29 mouse cellular contexts compared by ENCODE assay signal in the genomic region with DNA sequence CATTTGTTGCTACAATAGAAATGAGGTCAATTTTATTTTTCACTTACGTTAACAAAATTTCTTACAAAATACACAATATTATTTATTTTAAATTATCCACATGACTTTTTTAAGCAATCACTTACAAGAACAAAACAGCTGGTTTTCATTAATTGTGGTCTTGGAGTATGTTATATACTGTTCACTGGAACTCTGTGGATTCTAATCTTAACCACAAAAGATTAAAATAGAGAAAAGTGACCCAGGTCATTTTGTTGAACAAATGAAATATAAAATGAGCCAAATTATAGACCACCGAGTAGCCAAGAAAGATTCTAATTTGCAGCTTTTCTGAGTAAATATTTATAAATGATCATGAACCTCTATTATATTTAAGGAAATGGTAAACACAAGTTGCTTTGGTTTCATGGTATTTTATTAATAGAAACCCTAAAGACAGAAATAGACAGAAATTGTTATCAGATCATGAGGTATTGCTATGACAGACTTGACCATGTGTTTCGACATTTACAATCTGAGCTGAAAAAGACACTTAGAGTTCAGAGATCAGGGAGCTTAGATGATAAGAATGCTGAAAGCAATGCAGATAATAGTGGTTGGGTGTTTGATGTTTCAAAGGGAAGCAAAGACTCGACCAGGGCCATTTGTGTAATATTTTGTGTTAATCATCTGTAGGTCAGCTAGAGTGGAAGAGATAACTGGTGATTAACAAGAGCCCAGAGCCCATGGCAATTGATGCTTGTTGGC. TPM values are rescaled to one million over a fixed set of nuclear protein-coding genes. Genes with fewer than 3 reads are reported as not detected.
DNase-seq lines count a peak whose midpoint lies in the region; ATAC-seq lines count a peak whose summit lies in the region.
"Had no signal": no experiment of that assay in that cellular context is flagged by ENCODE, and none has a peak within 500 bp of the region (broad histone marks: within the 10 kb centered on the region; RNA-seq: fewer than 3 reads in every experiment).

No protein-coding gene starts in this region.

- 46% methylated on average over 4 of the region's 4 CpGs for WGBS in intestine, embryonic 16.5 days
- 49% methylated on average over 4 of the region's 4 CpGs for WGBS in intestine, embryonic 15.5 days
- WGBS in lung, embryonic 15.5 days: 25% methylated on average over 4 of the region's 4 CpGs
- WGBS in midbrain, embryonic 16.5 days: 64% methylated on average over 4 of the region's 4 CpGs

- no peaks in the 10 kb centered on the region for H3K9me3 ChIP-seq in intestine, embryonic 16.5 days (ENCODE audit: control insufficient read depth, low read length)
- H3K9me3 ChIP-seq in intestine, embryonic 15.5 days: no peaks in the 10 kb centered on the region
- H3K9me3 ChIP-seq in lung, embryonic 15.5 days: no peaks in the 10 kb centered on the region
- H3K9me3 ChIP-seq in midbrain, embryonic 16.5 days (replicated peaks; ENCODE audit: control insufficient read depth, low read length, poor library complexity, severe bottlenecking): no peaks in the 10 kb centered on the region
- H3K9me3 ChIP-seq: embryonic facial prominence, embryonic 15.5 days; forebrain, embryonic 15.5 days; G1E; heart, embryonic 12.5 days; heart, embryonic 15.5 days; hindbrain, embryonic 10.5 days; hindbrain, embryonic 13.5 days had no signal

- H3K27ac ChIP-seq in intestine, embryonic 16.5 days (ENCODE audit: low read length): no peak overlapping the region
- no peak overlapping the region for H3K27ac ChIP-seq in intestine, embryonic 15.5 days
- no peak overlapping the region for H3K27ac ChIP-seq in lung, embryonic 15.5 days
- no peak overlapping the region for H3K27ac ChIP-seq in midbrain, embryonic 16.5 days (ENCODE audit: low read length)
- H3K27ac ChIP-seq: embryonic facial prominence, embryonic 15.5 days; forebrain, embryonic 15.5 days; heart, embryonic 15.5 days; hindbrain, embryonic 10.5 days; hindbrain, embryonic 13.5 days had no signal

- no peak for DNase-seq in lung, postnatal 25 days (ENCODE audit: low spot score)
- peak; percentile 42 for DNase-seq in 3T3-L1 (ENCODE audit: low read depth, low spot score)
- peak; percentile 19 for DNase-seq in 416B (ENCODE audit: low read depth)
- no peak for DNase-seq in frontal cortex, postnatal 36 days (ENCODE audit: low spot score in 2 of 2)
- DNase-seq: adrenal gland, adult 8-10 months; adrenal gland, postnatal 25 days; B cell, adult 2 months; cerebellum, adult 11-12 months; cerebellum, adult 8-10 months; cerebellum, postnatal 10 days; cerebellum, postnatal 36 days; embryo, embryonic 11 days; gastrocnemius, postnatal 14 days; heart, adult 18-20 months; heart, postnatal 10 days; heart, postnatal 36 days had no signal

- H3K27me3 ChIP-seq in intestine, embryonic 16.5 days (replicated peaks; ENCODE audit: control insufficient read depth, insufficient read depth, low read length): no peaks in the 10 kb centered on the region
- no peaks in the 10 kb centered on the region for H3K27me3 ChIP-seq in intestine, embryonic 15.5 days (replicated peaks)
- H3K27me3 ChIP-seq in lung, embryonic 15.5 days: no peaks in the 10 kb centered on the region
- H3K27me3 ChIP-seq in midbrain, embryonic 16.5 days (ENCODE audit: control insufficient read depth, insufficient read depth, low read depth, low read length): no peaks in the 10 kb centered on the region
- H3K27me3 ChIP-seq: CH12.LX; embryonic facial prominence, embryonic 15.5 days; forebrain, embryonic 15.5 days; heart, embryonic 12.5 days; heart, embryonic 15.5 days; hindbrain, embryonic 13.5 days had no signal

- no peaks in the 10 kb centered on the region for H3K36me3 ChIP-seq in intestine, embryonic 16.5 days (ENCODE audit: control insufficient read depth, insufficient read depth, low read length)
- no peaks in the 10 kb centered on the region for H3K36me3 ChIP-seq in intestine, embryonic 15.5 days
- no peaks in the 10 kb centered on the region for H3K36me3 ChIP-seq in lung, embryonic 15.5 days
- H3K36me3 ChIP-seq in midbrain, embryonic 16.5 days (ENCODE audit: control insufficient read depth, insufficient read depth, low read length): no peaks in the 10 kb centered on the region
- H3K36me3 ChIP-seq: embryonic facial prominence, embryonic 15.5 days; forebrain, embryonic 15.5 days; heart, embryonic 12.5 days; heart, embryonic 15.5 days; hindbrain, embryonic 13.5 days had no signal

- no peaks in the 10 kb centered on the region for H3K4me1 ChIP-seq in intestine, embryonic 16.5 days (ENCODE audit: control insufficient read depth, insufficient read depth, low read length)
- no peaks in the 10 kb centered on the region for H3K4me1 ChIP-seq in intestine, embryonic 15.5 days (replicated peaks)
- no peaks in the 10 kb centered on the region for H3K4me1 ChIP-seq in lung, embryonic 15.5 days
- no peaks in the 10 kb centered on the region for H3K4me1 ChIP-seq in midbrain, embryonic 16.5 days (ENCODE audit: control insufficient read depth, insufficient read depth, low read length)
- H3K4me1 ChIP-seq: embryonic facial prominence, embryonic 15.5 days; forebrain, embryonic 15.5 days; heart, embryonic 12.5 days; heart, embryonic 15.5 days; hindbrain, embryonic 10.5 days; hindbrain, embryonic 13.5 days had no signal

- ATAC-seq in intestine, embryonic 16.5 days: 0 out of 2 replicates have a peak, but pooled peaks have one; percentile 23
- ATAC-seq in intestine, embryonic 15.5 days: no peak
- peak; percentile 78; the same call in 1 of the 2 replicates for ATAC-seq in lung, embryonic 15.5 days (ENCODE audit: borderline replicate concordance, extremely low read depth, low FRiP score, low TSS enrichment)
- no peak for ATAC-seq in midbrain, embryonic 16.5 days
- ATAC-seq: forebrain, embryonic 15.5 days; hindbrain, embryonic 16.5 days had no signal

- H3K4me2 ChIP-seq in intestine, embryonic 16.5 days (ENCODE audit: low read depth, low read length): no peak overlapping the region
- H3K4me2 ChIP-seq in intestine, embryonic 15.5 days (replicated peaks): no peak overlapping the region
- H3K4me2 ChIP-seq in lung, embryonic 15.5 days: no peak overlapping the region
- no peak overlapping the region for H3K4me2 ChIP-seq in midbrain, embryonic 16.5 days (ENCODE audit: low read length)
- H3K4me2 ChIP-seq: embryonic facial prominence, embryonic 15.5 days; forebrain, embryonic 15.5 days; heart, embryonic 12.5 days; heart, embryonic 15.5 days; hindbrain, embryonic 13.5 days had no signal

- H3K4me3 ChIP-seq in intestine, embryonic 16.5 days (ENCODE audit: low read length): no peak overlapping the region
- H3K4me3 ChIP-seq in intestine, embryonic 15.5 days (replicated peaks): no peak overlapping the region
- H3K4me3 ChIP-seq in lung, embryonic 15.5 days: no peak overlapping the region
- H3K4me3 ChIP-seq in midbrain, embryonic 16.5 days (ENCODE audit: low read depth, low read length): no peak overlapping the region
- H3K4me3 ChIP-seq: embryonic facial prominence, embryonic 15.5 days; forebrain, embryonic 15.5 days; heart, embryonic 12.5 days; heart, embryonic 15.5 days; hindbrain, embryonic 10.5 days; hindbrain, embryonic 13.5 days had no signal

- H3K9ac ChIP-seq in intestine, embryonic 16.5 days (ENCODE audit: low read depth, low read length): no peak overlapping the region
- no peak overlapping the region for H3K9ac ChIP-seq in intestine, embryonic 15.5 days
- no peak overlapping the region for H3K9ac ChIP-seq in lung, embryonic 15.5 days
- no peak overlapping the region for H3K9ac ChIP-seq in midbrain, embryonic 16.5 days (ENCODE audit: low read depth, low read length)
- H3K9ac ChIP-seq: embryonic facial prominence, embryonic 15.5 days; forebrain, embryonic 15.5 days; heart, embryonic 12.5 days; heart, embryonic 15.5 days; hindbrain, embryonic 13.5 days had no signal

RNA-seq across cellular contexts. Expression of a gene that starts 35.5 kb away (rescaled TPM):
- 52.1 and 61.4 TPM in 2 replicates for polyA plus RNA-seq in intestine, embryonic 16.5 days (2015; fragmentation: Nextera tagmentation; extraction: Ambion mirVana)
- polyA plus RNA-seq in intestine, embryonic 15.5 days (2015; fragmentation: Nextera tagmentation; extraction: Ambion mirVana): 55.6 and 72.7 TPM in 2 replicates
- 73.6 and 80.9 TPM in 2 replicates for polyA plus RNA-seq in lung, embryonic 15.5 days (2015; fragmentation: Nextera tagmentation; extraction: Ambion mirVana)
- 81.0 and 87.2 TPM in 2 replicates for polyA plus RNA-seq in midbrain, embryonic 16.5 days (2015; fragmentation: Nextera tagmentation; extraction: Ambion mirVana)

Comparison
In these comparisons a context has a peak if more than half of its experiments do, and no peak if none do; other contexts are left out.
1. ATAC-seq: peak in intestine, embryonic 16.5 days (single experiment) and lung, embryonic 15.5 days (single experiment); none in intestine, embryonic 15.5 days (single experiment) and midbrain, embryonic 16.5 days (single experiment).
2. DNase-seq: peak in 3T3-L1 (single experiment) and 416B (single experiment); none in lung, postnatal 25 days (single experiment) and frontal cortex, postnatal 36 days (0 of 2).